Mouse (Mus musculus): ENCODE results near the gene Strn3. TPM values are rescaled to one million over a fixed set of nuclear protein-coding genes. Genes with fewer than 3 reads are reported as not detected.
A peak's percentile ranks its signal among the peaks of the same experiment; 100 is the strongest.

The Strn3 gene
- 10 to 100 TPM; 90.7 to 91.0 TPM for total RNA-seq (2021)

DNA sequence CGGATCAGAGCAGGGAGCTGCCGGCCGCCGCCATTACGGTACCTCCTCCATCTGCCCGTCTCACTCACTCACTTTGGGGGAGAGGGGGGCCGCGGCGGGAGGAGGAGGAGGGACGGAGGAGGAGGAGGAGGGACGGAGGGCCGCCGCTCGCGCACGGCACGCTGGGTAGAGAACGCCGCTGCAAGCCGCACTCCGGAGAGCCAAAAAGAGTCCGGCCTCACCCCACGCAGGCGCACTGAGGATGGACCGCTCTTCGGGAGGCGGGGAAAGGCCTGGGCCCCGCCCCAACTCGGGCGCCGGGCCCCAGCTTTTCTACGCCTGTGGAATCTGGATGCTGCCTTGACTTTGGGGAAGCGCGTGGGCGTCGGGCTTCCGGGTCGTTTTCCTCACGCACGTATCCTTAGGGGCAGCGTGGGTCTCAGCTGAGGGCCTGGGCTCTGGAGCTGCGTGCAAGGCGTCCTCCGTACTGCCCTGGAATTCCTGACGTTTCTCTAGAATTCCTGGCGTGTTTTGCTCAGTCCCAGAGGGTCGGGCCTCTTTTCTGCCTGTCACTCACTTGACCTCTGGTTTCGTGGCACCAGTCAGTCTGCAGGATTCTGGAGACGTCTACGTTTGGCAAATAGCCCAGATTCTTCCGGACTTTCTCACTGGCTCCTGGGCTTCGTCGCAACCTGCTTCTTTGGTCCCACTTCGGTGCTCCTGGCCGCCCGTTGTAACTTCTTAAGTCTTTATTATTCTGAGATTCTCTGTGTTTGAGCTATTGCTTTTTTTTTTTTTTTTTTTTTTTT lies at the start of gene Strn3:
TSS of gene Strn3 (minus strand) at position 53 of the 788 bp plus-strand sequence.
- peak; percentile 96 for DNase-seq

DNA sequence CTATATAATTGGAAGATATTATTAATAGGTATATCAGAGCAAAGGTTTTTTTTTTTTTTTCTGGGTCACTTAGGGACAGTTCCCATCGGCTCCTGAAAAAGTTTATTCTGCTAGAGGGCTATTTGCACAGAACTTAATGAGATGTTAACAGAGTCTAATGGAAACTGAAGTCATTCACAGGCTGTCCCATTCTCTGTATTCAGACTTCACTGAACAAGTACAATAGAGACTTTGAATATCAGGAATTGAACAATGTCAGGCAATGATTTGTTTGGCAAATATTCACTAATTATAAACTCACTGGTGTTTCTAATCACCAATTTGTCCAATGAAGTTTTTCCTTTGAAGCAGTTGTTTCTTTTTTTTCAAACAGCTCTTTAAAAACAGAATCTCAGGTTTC lies 45.1 kb upstream of the Strn3 start:
- no peak for DNase-seq

DNA sequence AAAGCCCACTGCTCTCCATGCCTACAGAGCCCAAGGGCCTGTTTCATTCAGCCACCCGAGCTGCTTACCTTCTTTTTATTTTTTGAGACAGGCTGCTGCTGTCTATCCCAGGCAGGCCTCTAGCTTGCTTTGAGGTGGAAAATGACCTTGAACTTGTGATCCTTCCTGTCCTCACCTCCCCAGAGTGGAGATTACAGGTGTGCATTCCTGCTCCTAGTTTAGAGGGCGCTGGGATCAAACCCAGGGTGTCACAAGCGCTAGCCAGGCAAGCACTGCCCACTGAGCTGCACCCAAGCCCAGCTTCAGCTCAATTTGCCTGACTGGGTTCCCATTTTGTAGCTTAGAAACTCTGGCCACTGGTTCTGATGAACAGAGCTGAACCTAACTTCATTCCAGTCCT lies 44.7 kb upstream of the Strn3 start:
- no peak for DNase-seq

DNA sequence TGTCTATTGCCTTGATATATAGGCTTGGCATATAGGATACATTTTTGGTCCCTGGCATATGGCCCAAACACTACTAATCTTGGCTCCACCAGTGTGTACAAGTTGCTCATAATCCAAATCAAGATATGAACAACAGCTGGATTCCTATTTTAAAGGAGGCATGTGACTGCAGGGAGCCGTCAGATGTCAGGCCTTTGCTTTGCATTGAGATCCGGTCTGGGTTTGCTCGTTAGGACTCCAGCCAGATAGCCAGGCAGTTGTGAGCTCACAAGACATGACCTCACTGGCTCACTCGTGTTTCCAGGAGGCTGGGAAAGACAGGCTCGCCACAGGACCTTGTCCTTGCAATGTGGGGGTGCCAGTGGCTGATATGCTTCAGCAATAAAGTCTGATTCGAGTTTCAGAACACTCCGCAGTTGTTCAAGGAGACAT lies 44.2 kb upstream of the Strn3 start:
- DNase-seq, result peak; percentile 25

DNA sequence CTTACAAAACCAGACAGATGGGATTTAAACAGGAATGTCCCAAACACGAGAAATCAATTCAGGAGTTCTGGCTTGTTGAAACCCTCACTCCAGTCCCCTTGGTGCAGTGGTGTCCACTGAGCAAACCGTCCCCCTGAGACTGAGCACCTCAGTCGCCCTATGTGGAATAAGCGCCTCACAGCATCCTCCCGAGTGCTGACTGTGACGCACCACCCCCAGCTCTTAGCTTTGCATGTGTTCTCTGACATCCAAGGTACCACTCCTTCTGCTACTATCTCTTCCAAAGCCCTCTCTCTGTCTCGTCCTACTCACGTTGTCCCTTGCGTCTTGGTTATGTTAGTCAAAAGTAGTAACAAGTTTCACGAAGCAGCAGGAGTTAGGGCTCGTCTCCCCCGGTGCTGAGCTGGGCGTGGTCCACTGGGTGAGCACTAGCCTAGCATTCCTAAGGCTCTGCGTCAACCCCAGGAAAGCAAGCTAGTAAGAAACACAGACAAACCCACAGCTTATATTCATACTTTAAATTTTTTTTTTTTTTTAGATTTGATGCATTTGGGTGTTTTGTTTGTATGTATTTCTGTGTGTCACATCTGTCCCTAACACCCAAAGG lies 43.0 kb upstream of the Strn3 start:
- no peak for DNase-seq

DNA sequence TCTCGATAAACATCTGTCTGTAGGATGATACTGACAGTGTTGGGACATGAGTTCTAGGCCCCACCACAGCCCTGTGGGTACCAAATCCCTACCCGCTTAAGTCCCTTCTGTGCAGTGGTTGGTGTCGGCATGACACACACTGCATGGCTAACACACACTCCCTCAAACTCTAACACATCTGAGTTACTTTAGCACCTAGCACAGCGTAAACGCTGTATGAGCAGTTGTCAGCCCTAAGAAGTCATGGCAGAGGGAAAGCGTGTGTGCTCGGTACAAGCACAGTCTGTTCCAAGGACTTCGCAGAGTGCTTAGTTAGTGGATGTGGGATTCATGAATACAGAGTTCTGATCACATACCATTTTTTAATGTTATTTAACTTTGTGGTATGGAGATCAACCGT lies 38.1 kb upstream of the Strn3 start:
- no peak for DNase-seq

DNA sequence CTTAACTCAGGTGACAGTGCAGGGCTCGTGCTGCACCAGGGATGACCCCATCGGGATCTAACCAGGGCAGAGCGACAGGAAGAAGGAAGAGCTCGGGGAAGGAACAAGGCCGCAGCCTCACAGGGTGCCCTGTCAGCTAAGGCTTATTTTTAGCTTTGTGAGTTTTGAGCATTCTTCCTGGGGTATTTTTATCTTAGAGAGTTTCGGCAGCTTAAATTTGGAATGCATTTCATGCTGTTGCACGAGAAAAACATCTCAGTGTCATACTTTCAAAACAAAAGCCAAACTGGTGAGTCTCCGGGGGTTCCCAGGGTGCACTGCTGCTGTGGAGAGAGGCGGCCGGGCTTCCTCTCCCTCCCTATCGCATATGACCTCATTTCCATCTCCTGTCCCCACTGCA lies 37.4 kb upstream of the Strn3 start:
- DNase-seq, result peak; percentile 72

DNA sequence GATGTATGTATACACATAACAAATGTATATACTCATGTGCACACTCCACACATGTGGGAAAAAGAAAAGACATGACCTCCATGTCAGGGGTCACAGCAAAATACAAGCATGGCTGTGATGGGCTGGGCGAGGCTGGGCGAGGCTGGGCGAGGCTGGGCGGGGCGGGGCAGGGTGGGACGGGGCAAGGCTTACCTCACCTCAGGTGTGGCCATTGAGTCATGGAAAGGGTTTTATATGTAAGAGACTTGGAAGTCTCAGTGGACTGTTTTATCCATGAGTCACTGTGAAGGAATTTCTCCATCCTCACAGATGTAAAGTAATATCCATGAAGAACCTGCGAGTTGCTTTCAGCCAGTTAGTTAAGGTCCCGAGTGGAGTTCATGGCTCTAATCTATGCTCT lies 30.1 kb upstream of the Strn3 start:
- DNase-seq, result no peak

DNA sequence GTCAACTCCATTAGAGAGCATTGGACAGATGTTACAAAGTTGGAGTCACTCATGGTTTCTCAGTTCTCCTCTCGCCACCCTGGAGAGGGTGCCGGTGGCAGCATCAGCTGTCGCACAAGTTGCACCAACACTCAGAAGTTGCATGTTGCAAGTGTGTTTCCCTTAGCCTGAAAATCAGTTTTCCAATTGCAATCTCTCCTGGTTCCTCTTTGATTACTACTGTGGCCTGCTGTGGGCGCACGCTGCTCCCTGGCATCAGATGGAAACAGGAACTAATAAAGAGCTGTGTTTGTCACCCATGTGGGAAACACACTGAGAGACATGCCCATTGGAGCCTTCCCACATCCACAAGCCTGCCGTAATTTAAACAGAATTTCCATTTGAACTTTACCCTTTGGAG lies 26.9 kb upstream of the Strn3 start:
- DNase-seq, result no peak

DNA sequence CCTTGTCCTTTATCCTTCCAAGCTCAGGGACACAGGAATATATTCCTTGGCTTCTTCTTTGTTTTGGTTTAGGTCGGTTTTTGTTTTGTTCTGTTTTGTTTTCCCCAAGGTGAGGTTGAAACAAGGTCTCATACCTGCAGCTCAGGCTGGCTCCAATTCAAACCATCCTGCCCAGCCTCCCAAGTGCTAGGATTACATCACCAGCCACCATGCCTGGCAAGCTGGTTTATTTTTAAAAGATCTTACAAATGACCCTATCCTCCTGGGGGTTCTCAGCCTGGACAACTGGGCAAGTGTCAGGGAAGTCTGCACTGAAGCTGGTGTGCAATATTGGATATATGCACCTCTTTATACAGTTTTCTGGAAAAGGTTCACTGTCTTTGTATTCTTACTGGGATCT lies 21.0 kb upstream of the Strn3 start:
- DNase-seq, result no peak

DNA sequence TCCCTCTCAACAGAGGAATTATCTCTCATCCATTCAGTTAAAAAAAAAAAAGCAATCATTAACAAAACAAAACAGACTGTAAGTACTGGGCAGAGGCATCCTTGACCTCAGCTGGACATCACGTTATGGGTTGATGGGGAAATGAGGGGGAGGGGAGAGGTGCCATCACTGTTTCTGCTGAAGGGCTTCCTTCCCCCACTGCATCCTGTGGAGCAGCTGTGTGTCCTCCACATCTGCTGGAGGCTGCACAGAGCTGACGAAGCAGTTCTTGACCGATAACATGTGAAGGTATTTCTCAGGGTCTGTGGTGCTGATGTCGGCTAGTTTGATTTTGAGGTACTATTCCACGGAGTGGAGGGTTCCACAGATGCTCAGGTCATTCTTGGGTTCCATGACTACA lies 18.5 kb upstream of the Strn3 start:
- no peak for DNase-seq

DNA sequence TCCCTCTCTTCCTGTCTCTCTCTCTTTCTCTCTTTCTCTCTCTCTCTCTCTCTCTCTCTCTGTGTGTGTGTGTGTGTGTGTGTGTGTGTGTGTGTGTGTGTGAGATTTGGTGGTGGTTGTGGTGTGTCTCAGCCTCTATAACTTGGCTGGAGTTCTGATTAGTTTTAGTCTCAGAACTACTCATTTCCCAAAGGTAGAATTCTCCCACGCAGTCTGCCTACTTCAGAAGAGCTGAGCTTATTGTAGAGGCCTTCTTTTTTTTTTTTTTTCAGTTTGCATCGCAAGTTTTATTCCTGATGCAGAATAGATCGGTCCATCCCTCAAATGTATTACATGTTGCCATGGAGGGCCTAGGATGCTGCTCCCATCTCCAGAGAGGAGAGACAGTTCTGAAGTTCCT lies 18.0 kb upstream of the Strn3 start:
- no peak for DNase-seq

DNA sequence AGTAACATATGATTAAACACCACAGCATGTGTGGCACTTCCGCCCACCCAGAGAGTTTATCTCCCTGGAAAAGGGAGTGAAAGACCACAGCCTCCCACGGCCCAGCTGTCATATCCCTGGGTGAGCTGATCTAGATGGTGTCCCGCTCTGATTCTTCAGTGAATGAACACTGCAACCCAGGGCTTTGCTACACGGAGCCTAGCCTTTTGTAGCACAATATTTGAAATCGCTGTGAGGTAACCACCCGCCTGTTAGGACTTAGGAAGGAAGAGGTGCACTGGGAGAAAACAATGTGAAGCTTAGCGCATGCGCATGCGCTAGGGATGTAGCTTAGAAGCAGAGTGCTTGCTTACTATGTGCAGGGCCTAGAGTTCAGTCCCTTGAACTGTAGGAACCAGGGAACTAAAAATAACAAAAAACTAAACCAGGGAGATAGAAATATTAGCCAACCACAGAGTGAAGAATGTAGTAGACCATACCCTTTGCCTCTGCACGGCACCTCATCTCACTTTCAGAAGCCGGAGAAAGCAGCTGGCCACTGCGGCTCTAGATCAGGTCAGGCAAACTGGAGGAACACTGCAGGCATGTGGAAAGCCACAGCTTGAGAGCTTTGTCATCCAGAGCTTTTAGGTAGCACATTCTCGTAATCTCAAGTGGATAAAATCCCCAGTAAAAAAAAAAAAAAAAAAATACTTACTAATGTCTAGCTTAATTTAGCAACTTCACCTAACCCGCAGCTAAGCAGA lies 17.4 kb upstream of the Strn3 start:
- DNase-seq, result peak; percentile 51

DNA sequence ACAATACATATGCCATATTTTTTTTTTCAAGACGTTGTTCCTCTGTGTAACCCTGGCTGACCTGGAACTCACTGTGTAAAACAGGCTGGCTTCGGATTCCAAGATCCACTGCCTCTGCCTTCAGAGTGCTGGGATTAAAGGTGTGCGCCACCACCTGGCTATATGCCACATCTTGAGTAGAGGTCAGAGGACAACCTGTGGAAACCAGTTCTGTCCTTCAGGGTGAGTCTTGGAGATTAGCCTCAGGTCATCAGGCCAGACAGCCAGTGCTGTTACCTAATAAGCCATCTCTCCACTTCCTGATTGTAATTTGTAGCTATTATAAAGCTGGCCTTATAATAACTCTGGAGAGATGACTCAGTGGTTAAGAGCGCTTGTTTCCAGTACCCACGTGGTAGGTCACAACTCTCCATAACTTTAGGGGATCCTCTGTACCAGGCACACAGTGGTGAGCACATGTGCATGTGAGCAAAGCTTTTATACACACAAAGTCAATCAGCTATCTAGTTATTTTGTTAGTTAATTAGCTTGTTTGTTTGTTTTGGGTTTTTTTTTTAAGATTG lies 15.1 kb upstream of the Strn3 start:
- DNase-seq, result no peak

DNA sequence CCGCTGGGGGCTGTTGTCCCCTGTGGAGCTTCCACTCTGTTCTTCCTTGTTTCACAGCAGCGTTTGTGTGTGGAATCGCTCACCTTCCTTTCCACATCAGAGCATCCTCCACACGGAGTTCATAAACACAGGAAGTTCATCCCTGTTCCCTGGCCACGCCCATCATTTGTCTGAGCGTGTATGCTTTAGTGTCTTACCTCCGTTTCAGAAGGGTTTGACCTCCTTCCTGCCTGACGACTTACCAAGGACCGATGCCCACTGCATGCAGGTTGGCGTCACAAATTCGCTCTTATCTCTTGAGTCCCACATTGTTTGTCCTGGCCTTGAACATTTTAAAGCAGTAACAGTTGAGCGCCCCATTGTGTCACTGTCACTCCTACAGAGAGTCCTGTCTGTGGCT lies 14.1 kb upstream of the Strn3 start:
- DNase-seq, result no peak

DNA sequence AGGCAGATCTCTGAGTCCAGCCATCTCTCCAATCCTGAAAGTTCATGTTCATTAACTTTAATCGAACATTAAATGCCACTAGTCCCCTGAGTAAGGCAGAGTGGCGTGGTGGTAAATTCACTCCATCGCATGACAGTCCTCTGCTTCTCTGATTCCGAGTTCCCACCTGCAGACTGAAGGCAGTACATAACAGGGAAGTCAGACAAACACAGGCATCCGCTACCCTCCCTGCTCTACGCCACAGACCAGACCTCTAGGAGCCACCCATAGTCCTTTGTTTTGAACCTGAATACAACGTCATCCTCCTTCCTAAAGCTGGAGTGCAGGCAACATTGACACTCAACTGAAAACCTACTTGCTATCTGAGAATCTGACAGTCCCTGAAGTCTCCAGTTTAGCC lies 12.9 kb upstream of the Strn3 start:
- no peak for DNase-seq

DNA sequence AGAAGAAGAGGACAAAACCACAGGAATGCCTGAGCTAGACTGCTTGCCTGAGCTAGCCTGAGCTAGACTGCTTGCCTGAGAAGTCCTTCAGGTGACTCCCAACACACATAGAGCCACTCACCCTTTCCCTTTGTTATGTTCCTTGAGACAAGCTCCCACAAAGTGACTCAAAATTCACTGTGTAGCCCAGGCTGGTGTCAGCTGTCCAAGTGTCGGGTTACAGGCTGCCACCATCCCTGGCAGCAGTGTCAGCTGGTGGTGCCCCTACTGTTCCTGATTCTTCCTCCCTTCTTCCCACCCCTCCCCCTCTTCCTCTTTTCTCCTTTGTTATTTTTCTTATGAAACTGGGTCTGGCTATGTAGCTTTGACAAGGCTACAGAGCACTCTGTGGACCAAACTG lies 12.2 kb upstream of the Strn3 start:
- no peak for DNase-seq

DNA sequence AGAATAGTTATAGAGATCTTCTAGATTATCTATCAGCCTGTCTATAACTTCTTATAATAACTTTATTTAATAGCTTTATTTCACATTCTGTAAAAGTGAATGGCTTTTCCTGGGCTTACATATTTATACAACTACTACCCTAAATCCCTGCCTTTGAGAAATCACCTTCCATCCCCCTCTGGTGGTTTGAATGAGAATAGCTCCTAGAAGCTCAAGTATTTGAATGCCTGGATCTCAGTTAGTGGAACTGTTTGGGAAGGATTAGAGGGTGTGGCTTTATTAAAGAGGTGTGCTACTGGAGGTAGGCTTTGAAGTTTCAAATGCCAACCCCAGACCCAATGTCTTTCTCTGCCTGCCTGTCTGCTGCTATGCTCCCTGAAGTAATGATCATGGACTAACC lies 10.0 kb upstream of the Strn3 start:
- DNase-seq, result no peak

DNA sequence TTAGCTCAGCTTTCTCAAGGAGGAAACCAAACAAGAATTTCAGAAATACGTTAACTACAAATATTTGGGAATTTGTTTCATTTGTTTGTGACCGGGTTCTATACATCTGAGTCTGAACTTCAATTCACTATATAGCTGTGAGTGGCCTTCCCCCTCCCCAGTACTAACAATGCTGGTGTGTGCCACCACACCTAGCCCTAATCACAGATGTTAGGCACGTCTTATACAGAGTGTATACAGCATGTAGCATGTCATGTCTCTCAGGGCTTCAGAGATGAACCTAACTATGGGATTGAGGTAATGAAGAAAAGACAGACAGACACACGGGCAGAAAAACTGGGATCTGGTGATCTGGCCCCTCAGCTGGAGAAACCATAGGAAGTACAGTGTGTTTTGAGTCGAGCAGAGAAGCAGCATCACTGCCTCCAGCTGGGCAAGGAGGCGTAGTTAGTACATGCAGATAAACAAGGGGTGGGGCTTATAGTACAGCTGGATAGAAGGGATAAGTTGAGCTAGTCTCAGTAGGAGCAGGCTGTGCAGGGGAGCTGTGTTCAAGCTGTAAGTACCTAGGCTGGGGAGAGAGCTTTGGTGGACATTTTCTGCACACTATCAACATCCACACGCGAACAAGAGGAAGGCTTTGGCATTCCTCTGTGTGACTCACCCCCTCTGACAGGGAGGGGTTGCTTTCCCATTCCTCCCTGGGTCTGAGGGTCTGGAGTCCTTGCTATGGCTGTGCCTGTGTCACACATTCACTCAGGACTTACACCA lies 8.1 kb upstream of the Strn3 start:
- no peak for DNase-seq

DNA sequence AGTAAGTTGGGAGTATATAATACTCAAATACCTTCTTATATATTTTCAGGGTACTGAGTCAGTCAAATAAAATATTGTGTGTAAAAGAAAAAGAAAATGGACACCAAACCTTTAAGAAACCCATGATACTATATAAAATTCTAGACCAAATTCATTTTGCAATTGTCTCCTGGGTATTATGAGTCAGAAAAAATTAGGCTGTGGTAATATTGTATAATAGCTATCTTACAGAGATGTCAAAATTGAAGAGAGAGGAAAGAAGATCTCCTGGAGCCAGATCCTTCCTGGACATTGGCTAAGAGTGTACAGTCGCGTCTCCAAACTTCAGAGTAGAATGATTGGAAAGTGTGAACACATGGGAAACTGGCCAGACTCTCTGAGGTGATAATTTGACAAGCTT lies 4.5 kb upstream of the Strn3 start:
- DNase-seq, result no peak

DNA sequence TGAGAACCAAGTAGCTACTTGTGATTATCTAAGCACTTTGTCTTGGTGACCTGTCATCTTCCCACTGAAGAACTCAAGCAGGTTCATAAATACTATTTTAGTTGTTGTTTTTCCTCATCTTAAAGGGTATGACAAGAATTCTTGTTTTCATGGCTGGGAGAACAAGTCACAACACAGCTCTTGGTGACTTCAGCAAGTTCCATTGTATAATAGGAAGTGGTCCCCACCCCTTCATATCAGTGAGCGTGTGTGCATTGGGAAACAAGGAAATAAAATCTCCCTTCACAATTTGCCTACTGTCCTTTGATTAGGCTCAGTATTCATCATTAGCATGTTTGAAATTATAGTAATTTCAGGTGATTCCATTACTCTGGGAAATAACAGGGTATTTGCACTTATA lies 3.3 kb upstream of the Strn3 start:
- DNase-seq, result no peak

DNA sequence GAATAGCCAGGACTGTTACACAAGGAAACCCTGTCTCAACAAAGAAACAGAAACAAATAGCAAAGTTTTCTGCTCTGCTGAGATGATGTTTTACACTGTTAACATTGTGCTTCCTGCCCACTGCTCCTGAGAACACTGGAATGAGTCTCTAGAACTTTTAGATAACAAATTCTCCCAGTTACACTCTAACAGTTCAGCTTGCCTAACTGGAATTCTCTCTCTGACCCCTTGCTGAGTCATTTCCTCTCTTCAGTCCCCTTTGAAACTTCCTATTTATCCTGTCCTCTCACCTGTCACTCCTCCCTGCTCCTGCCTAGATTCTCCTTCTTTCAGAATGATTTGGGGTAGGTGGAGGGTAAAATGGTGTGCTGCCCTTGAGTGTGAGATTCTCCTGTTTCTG lies 2.4 kb upstream of the Strn3 start:
- DNase-seq, result no peak

DNA sequence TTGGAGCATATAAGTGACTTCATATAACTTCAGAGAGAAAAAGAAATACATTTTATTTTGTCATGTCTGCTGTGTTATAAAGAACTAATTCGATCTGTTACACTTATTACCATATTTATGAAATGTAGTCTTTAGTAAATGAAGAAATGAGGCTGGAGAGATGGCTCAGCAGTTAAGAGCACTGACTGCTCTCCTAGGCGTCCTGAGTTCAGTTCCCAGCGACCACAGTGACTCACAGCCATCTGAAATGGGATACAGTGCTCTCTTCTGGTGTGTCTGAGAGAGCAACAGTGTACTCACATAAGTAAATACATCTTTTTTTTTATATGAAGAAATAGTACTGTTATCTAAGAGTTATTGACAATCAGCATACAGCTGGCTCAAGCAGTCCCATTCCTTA lies 1.7 kb upstream of the Strn3 start:
- DNase-seq, result no peak

Measured in heart, postnatal 4 days (tissue).